Mouse (Mus musculus): ENCODE measurements around the gene Trim72. TPM values are rescaled to one million over a fixed set of nuclear protein-coding genes. Genes with fewer than 3 reads are reported as not detected.

The Trim72 gene
- total and polyA plus RNA-seq, 3 experiments, result 0.14 to 0.19 TPM; not detected in 1

DNA sequence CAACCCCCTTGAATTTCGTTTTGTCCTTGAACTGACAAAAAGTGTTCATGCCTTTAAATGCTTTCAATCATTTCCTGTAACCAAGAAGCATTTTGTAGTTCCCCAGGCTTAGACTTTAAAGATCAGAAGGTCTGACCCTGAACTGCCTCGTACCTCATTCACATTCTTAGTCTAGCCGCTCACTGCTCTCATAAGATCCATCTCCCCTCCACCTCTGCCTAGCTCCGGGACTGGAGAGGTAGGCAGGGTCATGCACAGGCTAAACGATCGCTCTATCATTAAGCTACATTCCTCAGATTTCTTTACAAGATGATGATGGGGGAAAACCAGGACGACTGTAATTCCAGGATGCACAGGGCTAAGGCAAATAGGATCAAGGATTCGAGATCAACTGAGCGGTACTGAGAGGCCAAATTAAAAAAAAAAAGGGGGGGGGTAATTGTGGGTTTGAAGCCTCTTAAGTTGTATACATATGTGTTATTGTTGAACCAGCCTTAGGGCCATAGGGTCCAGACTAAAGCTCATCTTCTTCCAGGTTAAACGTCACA, 37.3 kb upstream of the Trim72 start:
- Histone ChIP-seq H3K9ac (ENCODE audit: control insufficient read depth, low read depth, low read length, poor library complexity, severe bottlenecking) (peak overlapping the region; percentile 82), H3K4me3 (ENCODE audit: control insufficient read depth in 1 of 2, insufficient read depth in 1 of 2, low read depth in 2 of 2, low read length in 2 of 2) (peak overlapping the region; percentile 74 to 75), H3K27me3 (ENCODE audit: control insufficient read depth in 1 of 2, insufficient read depth in 2 of 2, low read length in 2 of 2) (no peaks in the 10 kb centered on the region), H3K36me3 (ENCODE audit: control insufficient read depth in 1 of 2, insufficient read depth in 2 of 2, low read length in 2 of 2) (peaks cover 11 to 24% of the 10 kb centered on the region in 2 experiments), H3K79me2 (ENCODE audit: control insufficient read depth, insufficient read depth, low read length, poor library complexity) (peaks cover 33% of the 10 kb centered on the region), H3K4me1 (ENCODE audit: control insufficient read depth in 1 of 2, insufficient read depth in 2 of 2, low read length in 2 of 2) (peaks cover 3 to 13% of the 10 kb centered on the region in 2 experiments), H3K9me3 (replicated peaks; ENCODE audit: insufficient read depth, low read length) (no peaks in the 10 kb centered on the region), H3K27ac (ENCODE audit: control insufficient read depth, low read depth, low read length) (peak overlapping the region; percentile 83)
- DNase-seq (ENCODE audit: low read depth, low spot score), result peak; percentile 67
- TF ChIP-seq EP300 (IDR thresholded peaks at IDR 0.05; ENCODE audit: low read depth in 1 of 2, low read length in 2 of 2), result no peak

DNA sequence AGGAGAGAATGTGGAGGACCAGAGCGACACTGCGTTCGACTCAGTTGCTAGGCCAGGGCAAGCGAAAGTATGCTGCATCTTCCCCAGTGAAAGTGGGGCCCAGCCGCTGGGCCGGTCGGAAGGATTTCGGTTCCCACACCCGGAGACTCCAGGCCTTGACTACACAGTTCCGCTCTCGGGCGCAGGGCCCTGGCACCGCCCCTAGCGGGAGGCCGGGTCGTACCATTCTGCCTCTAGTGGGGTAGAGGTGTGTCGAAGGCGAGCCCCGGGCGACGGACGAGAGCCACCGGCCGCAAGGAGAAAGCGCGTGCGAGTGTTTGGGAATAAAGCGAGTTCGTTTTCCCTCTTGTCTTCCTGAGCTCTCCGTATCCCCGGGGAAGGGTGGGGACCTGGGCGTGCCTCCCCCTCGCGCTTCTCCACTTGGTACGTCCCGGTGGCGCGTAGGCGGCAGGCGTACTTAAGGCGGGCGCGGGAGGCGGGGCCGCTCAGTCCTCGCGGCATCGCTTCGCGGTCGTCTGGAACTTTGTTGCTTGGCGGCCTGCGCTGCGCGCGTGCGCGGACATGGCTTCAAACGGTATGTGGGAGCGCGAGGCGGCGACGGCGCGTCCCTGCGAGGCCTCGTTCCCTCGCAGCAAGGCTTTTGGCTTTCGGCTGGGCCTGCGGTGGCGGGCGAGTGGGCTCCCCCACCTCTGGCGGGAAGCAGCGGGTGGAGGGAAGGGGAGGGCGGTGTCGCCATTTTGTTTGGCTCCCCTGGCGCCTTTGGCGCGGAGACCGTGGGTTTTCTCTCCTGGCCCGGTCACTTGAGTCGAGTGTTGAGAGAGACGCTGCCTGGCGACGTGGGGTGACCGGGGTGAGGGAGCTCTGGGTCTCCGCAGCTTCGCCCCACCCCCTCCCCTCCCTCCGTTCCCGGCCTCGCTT, 36.5 kb upstream of the Trim72 start, which contains the start of gene Fus:
Fus (plus strand) TSS at position 454 of the 918 bp plus-strand sequence.
- H3K27ac ChIP-seq (ENCODE audit: control insufficient read depth, low read depth, low read length), result peak within 1 kb of the TSS; percentile 93
- H3K4me3 ChIP-seq (ENCODE audit: control insufficient read depth in 1 of 2, insufficient read depth in 1 of 2, low read depth in 2 of 2, low read length in 2 of 2), result peak within 1 kb of the TSS; percentile 81 to 97
- H3K36me3 ChIP-seq (ENCODE audit: control insufficient read depth in 1 of 2, insufficient read depth in 2 of 2, low read length in 2 of 2), result peaks cover 14 to 32% of the 10 kb centered on the region in 2 experiments
- peaks cover 40% of the 10 kb centered on the region for H3K79me2 ChIP-seq (ENCODE audit: control insufficient read depth, insufficient read depth, low read length, poor library complexity)
- peaks cover 3 to 17% of the 10 kb centered on the region in 2 experiments for H3K4me1 ChIP-seq (ENCODE audit: control insufficient read depth in 1 of 2, insufficient read depth in 2 of 2, low read length in 2 of 2)
- DNase-seq (ENCODE audit: low read depth, low spot score), result peak; percentile 96
- H3K9me3 ChIP-seq (replicated peaks; ENCODE audit: insufficient read depth, low read length), result no peaks in the 10 kb centered on the region
- no peaks in the 10 kb centered on the region for H3K27me3 ChIP-seq (ENCODE audit: control insufficient read depth in 1 of 2, insufficient read depth in 2 of 2, low read length in 2 of 2)
- peak within 1 kb of the TSS; percentile 99 for H3K9ac ChIP-seq (ENCODE audit: control insufficient read depth, low read depth, low read length, poor library complexity, severe bottlenecking)
- TF ChIP-seq POLR2A (IDR thresholded peaks at IDR 0.05; ENCODE audit: control insufficient read depth in 1 of 2, insufficient read depth in 1 of 2, low read depth in 1 of 2, low read length in 2 of 2, poor library complexity in 1 of 2) (peak; percentile 97 to 100), MEF2A (IDR thresholded peaks at IDR 0.05; ENCODE audit: extremely low read depth, insufficient replicate concordance, low read depth, low read length, poor library complexity, severe bottlenecking) (no peak; the same call in 1 of the 2 replicates), POLR2AphosphoS5 (IDR thresholded peaks at IDR 0.05; ENCODE audit: borderline replicate concordance, low read depth, low read length) (peak; percentile 98), MYB (IDR thresholded peaks at IDR 0.05; ENCODE audit: low read depth, low read length) (no peak), ZC3H11A (IDR thresholded peaks at IDR 0.05; ENCODE audit: low read depth, low read length) (no peak), MYC (IDR thresholded peaks at IDR 0.05; ENCODE audit: low read depth, low read length) (peak; percentile 90; the same call in 1 of the 2 replicates), ETS1 (IDR thresholded peaks at IDR 0.05; ENCODE audit: low read depth, low read length) (no peak; the same call in 1 of the 2 replicates), ELF1 (IDR thresholded peaks at IDR 0.05; ENCODE audit: low read depth, low read length) (peak; percentile 71), E2F4 (IDR thresholded peaks at IDR 0.05; ENCODE audit: borderline replicate concordance, low read depth, low read length) (peak; percentile 85; the same call in 1 of the 2 replicates), TCF12 (IDR thresholded peaks at IDR 0.05; ENCODE audit: low read depth, low read length) (peak; percentile 70), CTCF (IDR thresholded peaks at IDR 0.05 in 2 of 3, conservative IDR thresholded peaks at IDR 0.05 in 1 of 3; ENCODE audit: control insufficient read depth in 1 of 3, insufficient read depth in 1 of 3, low read depth in 2 of 3, low read length in 3 of 3, poor library complexity in 1 of 3, severe bottlenecking in 1 of 3) (no peak), RAD21 (IDR thresholded peaks at IDR 0.05; ENCODE audit: low read depth, low read length) (no peak), UBTF (IDR thresholded peaks at IDR 0.05; ENCODE audit: borderline replicate concordance, insufficient read depth, low read depth, low read length) (no peak), MXI1 (IDR thresholded peaks at IDR 0.05; ENCODE audit: low read depth, low read length) (peak; percentile 91), SMC3 (IDR thresholded peaks at IDR 0.05; ENCODE audit: low read depth, low read length) (no peak), ZMIZ1 (IDR thresholded peaks at IDR 0.05; ENCODE audit: low read depth, low read length) (peak; percentile 99), HCFC1 (IDR thresholded peaks at IDR 0.05; ENCODE audit: low read depth, low read length) (peak; percentile 81), RCOR1 (IDR thresholded peaks at IDR 0.05; ENCODE audit: low read depth, low read length) (0 out of 2 replicates have a peak, but pooled peaks have one; percentile 12), USF2 (IDR thresholded peaks at IDR 0.05; ENCODE audit: borderline replicate concordance in 1 of 2, insufficient read depth in 1 of 2, low read depth in 1 of 2, low read length in 2 of 2) (no peak), NELFE (IDR thresholded peaks at IDR 0.05; ENCODE audit: low read depth, low read length) (peak; percentile 100), MAFK (IDR thresholded peaks at IDR 0.05; ENCODE audit: borderline replicate concordance, low read depth, low read length) (no peak), MAZ (IDR thresholded peaks at IDR 0.05; ENCODE audit: low read depth, low read length) (peak; percentile 40), POLR2AphosphoS2 (IDR thresholded peaks at IDR 0.05; ENCODE audit: low read length) (peak; percentile 100), CHD1 (IDR thresholded peaks at IDR 0.05; ENCODE audit: low read depth, low read length) (peak; percentile 100), USF1 (IDR thresholded peaks at IDR 0.05; ENCODE audit: low read depth, low read length) (no peak), NRF1 (IDR thresholded peaks at IDR 0.05; ENCODE audit: insufficient read depth, low read depth, low read length, poor library complexity, severe bottlenecking) (peak; percentile 67)

Data from MEL (cell line).